Mouse (Mus musculus): ENCODE measurements around the gene Rgs12.

Rgs12 gene

DNA sequence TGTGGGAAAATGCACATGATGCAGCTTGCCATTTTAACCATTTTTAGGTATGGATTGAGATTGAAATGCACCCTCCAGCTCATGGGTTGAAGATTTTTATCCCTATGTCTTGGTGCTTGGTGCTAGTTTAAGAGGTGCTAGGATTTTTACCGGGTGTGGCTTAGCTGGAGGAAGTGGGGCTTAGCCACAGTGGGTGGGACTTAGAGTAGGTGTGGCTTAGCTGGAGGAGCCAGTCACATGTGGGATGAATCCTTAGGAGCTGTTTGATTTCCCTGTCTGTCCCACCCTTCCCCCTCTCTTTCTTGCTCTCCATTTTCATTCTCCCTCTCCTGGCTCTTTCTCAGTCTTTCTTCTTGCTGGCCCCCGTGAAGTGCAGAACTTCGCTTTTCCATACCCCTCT is 32.5 kb downstream of the Rgs12 start:
- DNase-seq (ENCODE audit: low spot score in 2 of 2) = no peak

GRCm38 (mm10) chr5:34984933-34985332 is 35.7 kb downstream of the Rgs12 start:
- DNase-seq (ENCODE audit: low spot score in 2 of 2) = no peak

GRCm38 (mm10) chr5:34985867-34986266 is 36.6 kb downstream of the Rgs12 start:
- DNase-seq (ENCODE audit: low spot score in 2 of 2) = peak; percentile 32 to 58

DNA sequence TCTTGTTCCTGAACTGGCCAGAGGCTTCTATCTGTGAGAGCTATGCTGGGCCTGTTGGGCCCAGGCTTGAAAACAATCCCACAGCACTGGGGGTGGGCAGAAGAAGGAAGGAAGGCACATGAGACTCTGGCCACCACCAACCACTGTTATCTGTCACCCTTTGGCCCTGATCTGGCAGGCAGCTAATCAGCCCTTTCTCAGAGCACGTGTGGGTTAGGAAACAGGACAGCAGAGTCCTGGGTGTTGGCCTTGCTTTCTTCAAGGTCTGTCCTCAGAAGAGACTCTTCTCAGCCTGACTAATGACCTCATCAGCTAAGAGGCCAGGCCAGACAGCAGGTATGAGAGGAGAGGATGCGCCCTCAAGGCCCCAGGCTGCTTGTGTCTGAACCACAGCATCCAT is 38.2 kb downstream of the Rgs12 start:
- no peak for DNase-seq (ENCODE audit: low spot score in 2 of 2)

DNA sequence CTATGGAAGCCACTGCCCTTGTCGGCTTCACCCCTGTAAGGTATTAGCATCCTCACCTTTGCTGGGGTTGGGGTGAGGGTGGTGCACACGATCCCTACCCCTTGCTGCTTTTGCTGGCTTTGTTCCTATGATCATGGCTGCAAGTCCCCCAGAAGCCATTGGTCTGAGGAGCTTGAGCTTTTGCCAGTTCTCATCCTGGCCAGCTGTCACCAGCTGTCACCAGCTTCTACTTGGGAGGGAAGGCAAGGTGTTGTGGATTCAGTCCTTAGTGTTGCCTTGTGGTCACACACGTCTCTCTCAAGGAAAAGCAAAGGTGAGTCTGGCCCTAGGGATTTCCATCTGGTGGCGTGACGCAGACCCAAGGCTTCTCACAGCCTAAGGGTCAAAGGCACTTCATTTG is 39.4 kb downstream of the Rgs12 start:
- DNase-seq (ENCODE audit: low spot score in 2 of 2) = no peak

DNA sequence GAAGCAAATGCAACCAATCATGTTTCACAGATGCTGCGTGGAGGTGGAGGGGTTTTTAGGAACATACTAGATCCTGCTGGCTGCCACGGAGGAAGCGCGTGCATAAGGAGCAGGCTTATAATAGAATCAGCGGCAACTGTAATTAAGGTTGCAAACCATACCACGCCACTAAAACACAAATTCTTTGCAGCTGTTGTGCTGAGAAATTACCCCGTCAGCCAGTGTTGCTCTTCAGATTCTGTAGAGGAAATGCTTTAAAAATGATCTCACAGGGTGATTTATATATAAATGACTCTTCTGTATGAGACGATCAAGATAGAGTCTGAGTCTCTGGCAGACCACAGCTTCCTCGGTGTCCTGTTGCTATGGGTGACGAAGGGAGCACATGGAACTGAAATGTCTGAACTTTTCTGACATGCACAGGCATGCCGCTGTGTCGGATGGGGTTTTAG is 40.1 kb downstream of the Rgs12 start:
- peak; percentile 32 to 56 for DNase-seq (ENCODE audit: low spot score in 2 of 2)

GRCm38 (mm10) chr5:34998754-34999153 is 49.5 kb downstream of the Rgs12 start:
- no peak for DNase-seq (ENCODE audit: low spot score in 2 of 2)

DNA sequence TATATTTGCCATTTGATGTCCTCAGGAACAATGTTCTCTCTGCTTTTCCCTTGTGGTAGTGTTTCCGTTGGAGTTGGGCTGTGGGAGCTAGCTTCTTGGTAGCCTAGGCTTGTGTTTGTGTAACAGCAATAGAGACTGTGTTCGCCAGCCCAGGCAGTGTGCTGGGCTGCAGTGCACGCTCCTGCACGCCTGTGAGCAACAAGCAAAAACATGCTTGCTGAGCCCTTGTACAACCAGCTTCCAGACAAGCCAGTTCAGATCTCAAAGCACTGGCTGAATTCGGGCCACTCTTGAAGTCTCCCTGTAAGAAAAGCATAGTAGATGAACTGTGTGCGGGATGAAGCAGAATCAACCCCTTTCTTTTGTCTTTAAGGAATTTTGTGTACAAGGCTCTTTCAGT is 50.0 kb downstream of the Rgs12 start:
- no peak for DNase-seq (ENCODE audit: low spot score in 2 of 2)

- no peak for DNase-seq (ENCODE audit: low spot score in 2 of 2)
These were observed 51.1 kb downstream of the Rgs12 start for GRCm38 (mm10) chr5:35000323-35000722.

- no peak for DNase-seq (ENCODE audit: low spot score in 2 of 2)
These were observed 51.9 kb downstream of the Rgs12 start for GRCm38 (mm10) chr5:35001144-35001543.

GRCm38 (mm10) chr5:35003611-35004162 is 54.4 kb downstream of the Rgs12 start:
- DNase-seq (ENCODE audit: low spot score in 2 of 2) = no peak

GRCm38 (mm10) chr5:35004769-35005168 is 55.5 kb downstream of the Rgs12 start:
- DNase-seq (ENCODE audit: low spot score in 2 of 2) = no peak

GRCm38 (mm10) chr5:35005659-35006058 is 56.4 kb downstream of the Rgs12 start:
- no peak for DNase-seq (ENCODE audit: low spot score in 2 of 2)

- no peak for DNase-seq (ENCODE audit: low spot score in 2 of 2)
These were observed 57.4 kb downstream of the Rgs12 start for GRCm38 (mm10) chr5:35006599-35006998.

- no peak for DNase-seq (ENCODE audit: low spot score in 2 of 2)
These were observed 59.9 kb downstream of the Rgs12 start for GRCm38 (mm10) chr5:35009163-35009562.

DNA sequence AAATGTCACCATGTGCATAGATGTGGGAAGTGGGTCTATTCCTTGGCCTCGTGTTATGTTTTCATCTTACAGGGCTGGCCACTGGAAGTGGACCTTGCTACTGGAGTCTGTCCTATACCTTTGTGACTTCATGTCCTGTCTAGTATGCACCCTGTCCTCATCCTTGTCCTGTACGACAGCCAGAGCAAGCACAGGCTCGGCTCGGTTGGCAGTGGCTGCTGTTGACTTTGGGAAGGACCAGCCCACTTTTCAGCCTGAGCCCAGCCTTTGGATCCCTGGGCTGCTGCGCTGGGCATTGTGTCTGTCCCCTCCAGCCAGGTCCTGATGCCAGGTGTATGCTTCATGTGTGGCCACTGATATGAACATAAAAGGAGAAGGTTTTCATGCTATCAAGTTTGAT is 61.4 kb downstream of the Rgs12 start:
- DNase-seq (ENCODE audit: low spot score in 2 of 2) = no peak

DNA sequence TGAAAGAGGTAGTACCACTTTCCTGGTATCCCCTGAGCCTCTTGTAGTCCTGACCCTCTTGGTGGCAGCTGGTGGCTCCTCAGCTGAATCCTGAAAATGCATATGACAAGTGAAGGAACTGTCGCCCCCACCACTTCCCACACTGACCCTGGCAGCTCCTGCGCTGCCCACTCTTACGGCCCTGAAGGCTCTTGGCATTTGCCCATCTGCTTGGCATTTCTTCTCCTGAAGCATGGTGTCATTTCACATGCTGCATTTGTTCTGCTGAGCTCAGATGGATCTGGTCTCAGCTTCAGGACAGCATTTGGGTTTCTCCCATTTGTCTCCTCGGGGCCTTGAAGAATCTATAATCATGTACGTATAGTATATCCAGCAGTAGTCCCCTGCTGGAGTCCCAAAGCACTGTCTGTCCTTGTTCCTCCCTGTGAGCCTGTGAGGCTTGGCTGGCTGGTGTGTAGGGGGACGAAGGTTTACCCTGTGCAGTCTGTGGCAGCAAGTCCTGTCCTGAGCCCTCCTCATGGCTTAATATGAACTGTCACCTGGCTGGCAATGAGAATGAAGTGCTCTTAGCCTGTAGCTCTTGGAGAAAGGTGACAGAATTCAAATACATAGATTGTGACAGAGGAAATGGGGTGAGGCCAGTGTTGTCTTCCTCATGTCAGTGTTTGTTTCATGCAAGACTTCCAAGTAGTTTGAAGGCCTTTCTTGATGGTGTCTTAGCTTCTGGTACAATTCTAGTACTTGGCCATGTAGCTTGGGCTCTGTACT is 62.1 kb downstream of the Rgs12 start:
- DNase-seq (ENCODE audit: low spot score in 2 of 2) = no peak

DNA sequence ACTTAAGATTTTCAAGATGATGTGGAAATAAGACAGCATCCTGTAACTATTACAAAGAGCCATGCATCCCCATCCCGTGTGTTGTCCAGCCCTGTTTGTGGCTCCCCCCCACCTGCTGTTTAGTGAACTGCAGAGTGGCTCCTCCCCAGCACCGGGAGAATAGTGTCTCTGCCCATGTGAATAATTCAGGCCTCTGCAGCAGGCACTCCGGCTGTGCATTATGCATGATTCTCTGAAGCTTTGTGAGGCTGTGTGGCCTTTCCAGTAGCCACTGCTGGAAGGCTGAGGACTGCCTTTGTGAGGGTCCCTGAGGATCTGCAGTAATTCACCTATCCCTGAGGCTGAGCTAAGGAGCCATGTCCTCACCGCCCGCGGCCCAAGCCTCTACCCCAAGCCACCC is 64.8 kb downstream of the Rgs12 start:
- DNase-seq (ENCODE audit: low spot score in 2 of 2) = no peak

DNA sequence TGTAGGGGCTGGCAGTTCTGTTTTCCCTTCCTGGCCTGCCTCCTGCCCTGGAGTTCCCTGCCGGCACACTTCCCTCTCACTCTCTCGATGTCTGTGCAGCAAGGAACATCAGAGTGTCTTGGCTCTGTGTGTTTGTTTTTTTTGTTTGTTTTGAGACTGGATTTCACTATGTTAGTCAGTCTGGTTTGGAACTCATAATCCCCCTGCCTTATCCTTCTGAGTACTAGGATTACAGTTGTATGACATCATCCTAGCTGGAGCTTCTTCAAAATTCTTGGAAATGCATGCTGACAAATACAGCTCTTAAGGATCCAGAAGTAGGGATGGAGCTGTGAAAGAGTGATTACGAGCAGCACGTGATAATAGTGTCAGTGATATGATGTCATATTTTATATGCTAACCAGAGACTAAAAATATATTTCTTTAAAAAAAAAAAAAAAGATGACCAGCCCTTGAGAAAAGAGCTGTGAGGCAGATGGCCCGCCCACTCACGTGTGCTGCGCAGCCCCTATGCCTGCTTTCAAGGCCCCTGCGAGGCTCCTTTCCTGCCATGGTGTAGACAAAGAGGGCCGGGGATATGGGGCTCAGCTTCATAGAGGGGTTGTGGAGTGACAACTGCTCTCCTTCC is 70.5 kb downstream of the Rgs12 start:
- peak in 1 of 2 experiments; percentile 54 for DNase-seq (ENCODE audit: low spot score in 2 of 2)

DNA sequence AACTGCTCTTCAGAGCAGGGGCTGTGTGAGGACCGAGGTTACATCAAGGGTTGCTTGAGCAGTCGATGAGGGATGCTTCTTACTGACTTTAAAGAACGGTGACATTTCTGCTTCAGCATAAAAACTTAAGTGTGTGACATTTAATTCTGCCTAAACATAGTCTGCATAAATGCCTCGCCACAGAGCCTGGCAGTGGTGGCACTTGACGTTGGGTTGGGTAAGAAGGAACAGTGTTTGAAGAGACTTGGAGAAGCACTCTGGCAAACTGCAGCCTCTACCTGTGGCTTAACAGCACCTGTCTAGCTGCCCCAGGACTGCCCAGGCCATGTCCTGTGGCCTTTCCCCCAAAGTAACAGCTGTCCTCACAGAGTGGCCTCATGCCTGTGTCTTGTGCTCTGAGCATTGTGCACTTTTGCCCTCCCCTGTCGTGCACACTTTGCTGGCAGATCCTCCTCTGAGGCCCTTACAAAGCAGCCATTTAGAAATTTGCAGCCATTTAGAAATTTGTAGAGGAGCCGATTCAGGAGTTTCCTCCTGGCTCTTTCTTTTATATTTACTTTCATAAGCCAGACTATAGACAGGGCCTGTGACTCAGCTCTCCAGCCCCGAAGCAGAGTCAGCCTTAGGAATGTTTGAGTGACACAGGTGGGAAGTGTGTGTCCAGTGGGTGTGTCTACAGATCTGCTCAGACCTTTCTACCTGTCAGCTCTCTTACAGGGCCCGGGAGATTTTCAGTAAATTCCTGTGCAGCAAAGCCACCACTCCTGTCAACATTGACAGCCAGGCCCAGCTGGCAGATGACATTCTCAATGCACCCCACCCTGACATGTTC is 71.4 kb downstream of the Rgs12 start:
- DNase-seq (ENCODE audit: low spot score in 2 of 2) = no peak

DNA sequence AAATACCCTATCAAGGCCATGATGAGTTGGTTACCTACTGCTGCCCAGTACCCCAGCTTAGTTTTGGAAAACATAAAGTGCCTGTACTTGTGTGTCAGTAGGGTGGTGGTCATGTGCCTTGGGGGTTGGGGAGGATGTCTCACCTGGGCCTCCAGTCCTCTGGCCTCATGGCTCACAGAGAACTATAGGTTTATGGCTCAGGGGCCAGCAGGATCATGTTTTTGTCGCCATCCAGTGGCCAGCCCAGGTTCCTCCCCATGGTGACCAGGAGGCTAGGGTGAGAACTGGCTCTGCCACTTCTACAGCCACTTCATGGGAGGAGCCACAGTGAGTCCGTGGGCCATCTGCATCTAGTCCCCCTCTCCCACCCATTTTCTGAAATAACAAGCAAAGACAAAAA is 75.7 kb downstream of the Rgs12 start:
- peak in 1 of 2 experiments; percentile 51 for DNase-seq (ENCODE audit: low spot score in 2 of 2)

- no peak for DNase-seq (ENCODE audit: low spot score in 2 of 2)
These were observed 80.1 kb downstream of the Rgs12 start for GRCm38 (mm10) chr5:35029303-35029702.
